Mouse (Mus musculus) cerebellum, postnatal 10 days (tissue): ENCODE data around the gene Dmwd.
A peak's percentile ranks its signal among the peaks of the same experiment; 100 is the strongest.

Experiments used
- DNase-seq, 2 experiments: peaks; one replicate each; pipeline ENCODE4 v3.0.0; 2021; ENCODE audit warnings: mixed read lengths in 2 of 2

Gene Dmwd

DNA sequence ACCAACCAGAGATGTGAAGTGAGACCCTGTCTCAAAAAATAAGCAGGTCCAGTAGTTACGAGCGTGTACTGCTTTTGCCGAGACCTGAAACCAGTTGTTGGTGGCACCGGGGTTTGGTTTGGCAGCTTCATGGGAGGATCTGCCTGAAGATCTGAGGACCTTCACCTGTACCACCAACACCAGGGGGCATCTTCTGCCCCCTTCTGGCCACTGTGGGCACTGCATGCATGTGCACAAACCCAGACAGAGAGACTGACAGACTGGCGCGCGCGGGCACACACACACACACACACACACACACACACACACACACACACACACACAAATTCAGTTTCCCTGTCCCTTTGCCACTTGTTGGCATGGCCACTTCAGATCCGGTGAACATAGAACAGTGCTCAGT, 2.5 kb upstream of the Dmwd start:
- DNase-seq, result peak; percentile 67 to 75

DNA sequence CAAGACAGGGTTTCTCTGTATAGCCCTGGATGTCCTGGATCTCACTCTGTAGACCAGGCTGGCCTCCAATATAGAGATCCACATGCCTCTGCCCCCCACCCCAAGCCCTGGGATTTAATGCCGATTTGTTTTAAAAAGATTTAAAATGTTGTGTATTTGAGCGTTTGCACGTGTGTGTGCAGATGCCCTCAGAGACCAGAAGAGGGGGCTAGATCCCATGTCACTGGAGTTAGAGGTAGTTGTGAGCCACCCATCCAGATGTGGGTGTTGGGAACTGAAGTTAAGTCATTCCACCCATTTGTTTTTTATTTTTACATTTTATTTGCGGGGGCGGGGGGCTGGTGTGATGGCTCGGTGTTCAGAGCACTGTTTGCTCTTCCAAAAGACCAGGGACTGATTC, 1.5 kb upstream of the Dmwd start:
- DNase-seq, result no peak

DNA sequence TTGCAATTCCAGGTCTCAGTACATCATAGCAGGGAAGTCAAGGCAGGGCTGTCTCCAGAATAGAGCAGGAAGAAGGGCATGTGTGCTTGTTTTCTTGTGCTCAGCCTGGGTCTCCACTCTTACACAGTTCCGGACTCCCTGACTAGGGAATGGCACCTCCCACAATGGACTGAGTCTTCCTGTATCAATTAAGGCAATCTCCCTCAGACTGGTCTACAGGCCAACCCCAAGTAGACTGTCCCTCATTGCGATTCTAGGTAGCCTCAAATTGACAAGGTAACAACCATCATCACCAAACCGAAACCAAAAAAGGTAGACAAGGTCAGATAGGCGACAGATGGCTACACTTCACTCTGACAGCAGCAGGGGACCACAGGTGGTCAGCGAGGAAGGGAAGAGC, 796 bp upstream of the Dmwd start:
- DNase-seq, result no peak

DNA sequence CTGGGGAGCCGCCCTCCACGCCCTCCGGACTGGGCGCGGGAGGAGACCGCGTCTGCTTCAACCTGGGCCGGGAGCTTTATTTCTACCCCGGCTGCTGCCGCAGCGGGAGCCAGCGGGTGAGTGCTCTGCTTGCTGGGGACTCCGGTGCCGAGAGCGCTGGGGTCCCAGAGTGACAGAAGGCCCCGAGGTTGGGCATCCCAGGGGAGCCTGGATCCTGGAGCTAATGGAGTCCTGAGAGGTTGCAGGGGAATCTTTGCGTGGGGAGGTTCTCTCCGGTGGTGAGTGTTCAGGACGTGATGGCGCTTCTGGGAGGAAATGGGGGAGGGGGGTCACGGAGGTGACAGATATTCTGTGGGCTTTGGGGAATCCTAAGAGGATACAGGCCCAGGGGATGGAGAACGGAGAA, 562 bp downstream of the Dmwd start:
- DNase-seq, result peak; percentile 53 to 62

DNA sequence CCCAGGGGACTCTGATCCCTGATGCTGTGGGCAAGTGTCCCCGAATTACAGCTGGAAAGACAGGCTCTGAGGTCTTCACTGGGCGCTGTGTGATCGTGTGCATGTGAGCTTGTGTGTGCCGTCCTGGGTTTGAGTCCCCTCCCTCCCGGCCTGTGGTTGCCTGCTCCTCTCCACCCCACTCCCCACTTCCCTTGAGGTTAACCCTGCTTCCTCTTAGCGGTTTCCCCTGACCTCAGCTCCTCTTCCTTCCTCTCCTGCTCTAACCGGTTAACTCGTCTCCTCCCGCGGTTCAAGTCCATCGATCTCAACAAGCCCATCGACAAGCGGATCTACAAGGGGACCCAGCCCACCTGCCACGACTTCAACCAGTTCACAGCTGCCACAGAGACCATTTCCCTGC, 1.7 kb downstream of the Dmwd start:
- no peak for DNase-seq

DNA sequence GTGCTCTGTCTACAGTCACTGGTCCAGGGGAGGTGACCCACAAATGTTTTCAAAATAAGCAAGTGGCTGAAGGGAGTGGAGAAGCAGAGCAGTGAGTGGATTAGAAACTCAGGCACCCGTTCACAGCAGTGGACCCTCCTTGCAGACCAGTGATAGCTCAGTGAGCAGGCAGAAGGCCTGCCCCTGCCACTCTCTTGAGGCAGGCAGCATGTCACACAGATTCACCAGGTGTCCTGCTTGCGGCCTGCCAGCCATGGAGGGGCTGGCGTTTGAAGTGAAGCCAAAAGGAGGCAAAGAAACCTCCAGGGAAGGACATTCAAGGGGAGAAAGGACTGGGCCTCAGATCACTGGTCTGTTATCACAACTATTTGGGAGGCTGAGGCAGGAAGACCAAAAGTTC, 2.7 kb downstream of the Dmwd start:
- DNase-seq, result peak in 1 of 2 experiments; percentile 10

DNA sequence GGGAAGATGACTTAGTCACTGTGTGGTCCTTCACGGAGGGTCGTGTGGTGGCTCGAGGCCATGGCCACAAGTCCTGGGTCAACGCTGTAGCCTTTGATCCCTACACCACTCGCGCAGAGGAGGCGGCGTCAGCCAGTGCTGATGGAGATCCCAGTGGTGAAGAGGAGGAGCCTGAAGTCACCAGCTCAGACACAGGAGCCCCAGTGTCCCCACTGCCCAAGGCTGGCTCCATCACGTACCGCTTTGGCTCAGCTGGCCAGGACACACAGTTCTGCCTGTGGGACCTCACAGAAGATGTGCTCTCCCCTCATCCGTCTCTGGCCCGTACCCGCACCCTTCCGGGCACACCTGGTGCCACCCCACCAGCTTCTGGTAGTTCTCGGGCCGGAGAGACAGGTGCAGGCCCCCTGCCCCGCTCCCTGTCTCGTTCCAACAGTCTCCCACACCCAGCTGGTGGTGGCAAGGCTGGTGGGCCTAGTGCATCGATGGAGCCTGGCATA, 4.5 kb downstream of the Dmwd start:
- no peak for DNase-seq

DNA sequence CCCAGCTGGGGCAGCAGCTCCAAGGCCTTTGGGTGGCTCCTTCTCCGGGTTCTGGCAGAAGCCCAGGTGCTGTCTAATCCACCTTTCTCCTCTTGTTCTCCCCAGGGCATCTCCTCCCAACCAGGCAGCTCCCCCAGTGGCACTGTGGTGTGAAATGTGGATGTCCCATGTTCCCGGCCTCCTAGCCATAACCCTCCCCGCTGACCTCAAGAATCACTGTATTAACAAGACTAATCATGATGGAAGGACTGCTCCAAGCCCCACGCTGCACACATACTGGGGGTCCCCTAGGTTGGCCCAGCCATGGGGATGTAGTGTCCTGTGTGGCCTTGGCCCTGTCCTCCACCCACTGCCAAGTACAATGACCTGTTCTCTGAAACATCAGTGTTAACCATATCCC, 6.1 kb downstream of the Dmwd start:
- peak in 1 of 2 experiments; percentile 13 for DNase-seq

DNA sequence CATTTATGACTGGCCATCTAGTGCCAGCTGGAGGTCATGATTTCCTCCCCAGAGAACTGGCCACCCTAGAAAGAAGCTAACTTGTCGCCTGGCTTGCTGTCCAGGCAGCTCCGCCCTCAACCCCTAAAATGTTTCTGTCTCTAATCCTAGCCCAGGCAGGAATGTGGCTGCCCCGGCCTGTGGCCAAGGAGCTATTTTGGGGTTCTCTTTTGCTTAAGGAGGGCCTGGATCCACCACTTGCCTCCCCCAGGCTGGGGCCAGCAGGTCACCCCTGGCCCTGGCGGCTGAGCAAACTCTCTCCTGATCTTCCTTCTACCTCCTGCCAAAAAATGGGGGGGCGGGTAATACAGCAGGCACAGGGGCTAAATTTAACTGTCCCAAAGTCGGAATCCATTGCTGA, 7.1 kb downstream of the Dmwd start:
- peak in 1 of 2 experiments; percentile 12 for DNase-seq

DNA sequence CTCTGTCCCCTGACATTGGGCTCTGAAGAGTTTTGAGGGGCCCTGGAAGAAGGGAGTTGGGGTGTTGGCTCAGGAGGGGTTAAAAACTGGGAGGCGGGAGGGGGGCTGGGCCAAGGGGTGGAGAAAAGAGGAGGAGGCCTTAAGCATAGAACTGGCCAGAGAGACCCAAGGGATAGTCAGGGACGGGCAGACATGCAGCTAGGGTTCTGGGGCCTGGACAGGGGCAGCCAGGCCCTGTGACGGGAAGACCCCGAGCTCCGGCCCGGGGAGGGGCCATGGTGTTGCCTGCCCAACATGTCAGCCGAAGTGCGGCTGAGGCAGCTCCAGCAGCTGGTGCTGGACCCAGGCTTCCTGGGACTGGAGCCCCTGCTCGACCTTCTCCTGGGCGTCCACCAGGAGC, 7.7 kb downstream of the Dmwd start, which contains the start of gene Dmpk:
TSS of gene Dmpk (plus strand) at position 149 of the 400 bp plus-strand sequence.
- DNase-seq, result peak in 1 of 2 experiments; percentile 10

DNA sequence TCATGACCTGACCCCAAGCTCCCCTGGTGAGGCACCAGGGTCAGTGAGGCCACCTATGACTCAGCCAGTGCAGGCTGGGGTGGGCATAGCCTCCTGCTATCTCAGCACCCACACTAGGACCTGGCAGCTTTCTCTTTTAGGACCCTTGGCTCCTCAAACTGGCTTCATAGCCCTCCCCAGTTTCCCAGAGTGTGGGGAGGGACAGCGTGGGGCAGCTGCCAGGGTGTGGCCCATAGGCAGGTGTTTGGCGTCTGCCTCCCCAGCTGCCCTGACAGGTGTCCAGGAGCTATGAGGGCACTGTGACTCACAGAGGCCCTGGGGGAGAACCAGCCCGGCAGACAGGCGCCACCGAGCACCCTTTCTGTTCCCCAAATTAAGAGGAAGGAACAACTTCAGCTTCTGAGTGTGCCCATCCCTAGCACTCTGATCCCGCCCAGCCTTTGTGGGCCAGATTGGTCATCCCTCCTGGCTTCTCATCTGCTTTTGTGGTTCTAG, 8.3 kb downstream of the Dmwd start:
- peak in 1 of 2 experiments; percentile 17 for DNase-seq

DNA sequence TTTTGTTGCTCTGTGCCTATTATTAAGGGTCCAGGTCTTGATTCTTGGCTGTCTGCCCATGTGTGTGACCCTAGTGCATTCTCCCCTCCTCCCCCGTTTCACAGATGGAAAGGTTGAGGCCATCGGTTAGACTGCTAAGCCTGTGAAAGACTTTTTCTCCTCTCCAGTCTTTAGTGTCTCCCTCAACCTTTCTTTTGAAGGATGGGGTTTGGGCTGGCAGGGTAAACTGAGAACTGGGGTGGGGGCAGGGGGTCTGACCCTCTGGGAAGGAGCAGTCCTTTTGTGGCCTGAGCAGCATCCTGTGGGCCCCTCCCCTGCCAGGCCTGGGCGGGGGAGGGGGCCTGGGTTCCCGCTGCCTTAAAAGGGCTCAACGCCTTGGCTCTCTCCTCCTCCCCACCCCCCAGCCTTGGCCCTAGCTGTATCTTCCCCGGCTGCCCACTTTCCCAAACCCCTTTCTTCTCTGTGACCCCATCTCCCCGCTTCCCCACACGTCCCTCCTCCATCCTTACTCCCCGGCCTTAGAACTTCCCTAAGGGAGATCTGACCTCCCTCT, 9.0 kb downstream of the Dmwd start:
- DNase-seq, result peak in 1 of 2 experiments; percentile 24

DNA sequence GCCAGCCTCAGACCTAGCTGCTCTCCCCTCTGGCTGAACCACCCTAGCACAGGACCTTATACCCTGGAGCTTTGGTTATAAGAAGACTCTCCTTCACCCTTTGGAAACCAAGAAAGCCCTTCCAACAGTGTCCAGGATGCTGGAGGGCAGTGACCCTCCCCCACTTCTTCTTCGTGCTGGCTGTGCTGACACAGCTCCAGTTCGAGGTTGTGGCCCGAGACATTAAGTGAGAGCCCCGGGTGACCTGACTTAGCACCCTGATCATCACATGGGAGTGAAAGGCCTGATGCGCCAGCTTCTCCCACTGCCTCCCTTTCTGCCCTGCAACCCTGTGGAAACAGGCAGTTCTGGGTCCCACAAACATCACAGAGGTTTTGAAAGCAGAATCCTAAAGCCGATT, 9.5 kb downstream of the Dmwd start:
- DNase-seq, result no peak

DNA sequence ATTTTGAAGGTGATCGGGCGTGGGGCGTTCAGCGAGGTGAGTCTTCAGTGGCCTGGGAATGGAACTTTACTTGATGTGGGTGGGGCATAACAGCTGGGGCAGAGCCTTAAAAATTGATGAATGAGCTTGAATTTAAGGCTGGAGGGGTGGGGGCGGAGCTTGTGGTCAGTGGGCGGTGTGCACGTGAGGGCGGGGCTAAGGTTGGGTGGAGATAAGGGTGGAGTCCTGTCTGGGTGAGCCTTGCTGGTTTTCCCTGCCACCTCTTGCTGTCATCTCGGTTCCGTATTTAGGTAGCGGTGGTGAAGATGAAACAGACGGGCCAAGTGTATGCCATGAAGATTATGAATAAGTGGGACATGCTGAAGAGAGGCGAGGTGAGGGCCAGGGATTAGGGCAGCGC, 10.0 kb downstream of the Dmwd start:
- peak in 1 of 2 experiments; percentile 40 for DNase-seq

DNA sequence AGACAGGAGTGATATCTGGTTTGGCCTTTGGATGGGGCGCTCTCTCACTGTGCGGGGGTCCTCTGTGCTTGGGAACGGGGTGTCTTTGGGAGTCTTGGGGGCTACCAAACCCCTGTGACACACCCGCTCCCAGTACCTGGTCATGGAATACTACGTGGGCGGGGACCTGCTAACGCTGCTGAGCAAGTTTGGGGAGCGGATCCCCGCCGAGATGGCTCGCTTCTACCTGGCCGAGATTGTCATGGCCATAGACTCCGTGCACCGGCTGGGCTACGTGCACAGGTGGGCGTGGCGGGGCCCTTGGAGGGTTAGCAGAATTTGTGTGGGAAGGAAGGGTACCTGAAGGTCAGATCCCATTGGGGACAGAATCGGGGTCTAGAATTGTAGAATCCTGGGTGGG, 10.7 kb downstream of the Dmwd start:
- peak in 1 of 2 experiments; percentile 14 for DNase-seq

DNA sequence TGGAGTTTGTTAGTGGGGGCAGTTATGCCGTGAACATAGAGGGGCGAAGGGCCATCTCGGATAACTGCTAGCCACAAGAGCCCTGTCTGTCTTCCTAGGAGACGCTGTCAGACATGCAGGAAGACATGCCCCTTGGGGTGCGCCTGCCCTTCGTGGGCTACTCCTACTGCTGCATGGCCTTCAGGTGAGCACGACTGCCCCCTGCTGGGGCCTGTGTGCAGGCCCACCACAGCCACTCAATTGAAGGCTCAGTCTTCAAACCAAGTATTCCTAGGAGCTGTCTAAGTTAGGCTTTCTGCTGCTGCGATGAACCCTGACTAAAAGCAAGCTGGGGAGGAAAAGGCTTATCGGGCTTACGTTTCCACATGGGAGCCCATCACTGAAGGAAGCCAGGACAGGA, 12.8 kb downstream of the Dmwd start:
- DNase-seq, result peak; percentile 74 to 79

DNA sequence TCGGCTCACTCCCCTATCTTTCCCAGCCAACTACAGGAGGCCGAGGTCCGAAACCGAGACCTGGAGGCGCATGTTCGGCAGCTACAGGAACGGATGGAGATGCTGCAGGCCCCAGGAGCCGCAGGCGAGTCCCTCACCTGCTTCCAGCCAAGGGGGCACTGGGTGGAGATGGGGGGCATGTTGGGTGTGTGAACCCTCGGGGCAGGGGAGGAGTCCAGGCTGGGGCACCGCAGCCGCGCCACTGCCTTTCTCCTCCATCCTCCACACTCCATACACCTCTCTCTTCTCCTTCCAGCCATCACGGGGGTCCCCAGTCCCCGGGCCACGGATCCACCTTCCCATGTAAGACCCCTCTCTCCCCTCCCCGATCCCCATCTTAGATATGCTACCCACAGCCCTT, 15.9 kb downstream of the Dmwd start:
- DNase-seq, result no peak

DNA sequence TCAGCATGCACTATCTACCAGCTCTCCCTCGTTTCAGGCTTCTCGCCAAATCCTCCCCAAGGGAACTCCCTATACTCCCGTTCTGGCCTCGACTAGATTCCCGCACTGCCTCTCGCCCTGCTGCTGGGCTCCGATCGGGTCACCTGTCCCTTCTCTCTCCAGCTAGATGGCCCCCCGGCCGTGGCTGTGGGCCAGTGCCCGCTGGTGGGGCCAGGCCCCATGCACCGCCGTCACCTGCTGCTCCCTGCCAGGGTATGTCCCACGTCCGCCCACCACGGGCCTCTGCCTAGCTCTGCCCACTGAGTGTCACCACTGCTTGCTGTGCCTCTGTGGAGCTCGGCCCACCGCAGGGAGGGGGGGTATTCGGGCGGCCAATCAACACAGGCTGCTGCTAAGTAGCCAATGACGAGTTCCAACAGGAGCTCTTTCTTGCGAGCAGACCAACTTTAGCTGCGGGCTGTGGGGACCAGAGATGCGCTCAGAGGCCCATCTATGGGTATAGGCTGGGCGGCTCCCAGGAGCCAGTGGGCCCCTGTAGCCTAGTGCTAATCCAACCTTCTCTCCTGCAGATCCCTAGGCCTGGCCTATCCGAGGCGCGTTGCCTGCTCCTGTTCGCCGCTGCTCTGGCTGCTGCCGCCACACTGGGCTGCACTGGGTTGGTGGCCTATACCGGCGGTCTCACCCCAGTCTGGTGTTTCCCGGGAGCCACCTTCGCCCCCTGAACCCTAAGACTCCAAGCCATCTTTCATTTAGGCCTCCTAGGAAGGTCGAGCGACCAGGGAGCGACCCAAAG, 16.6 kb downstream of the Dmwd start:
- peak; percentile 61 to 65 for DNase-seq

DNA sequence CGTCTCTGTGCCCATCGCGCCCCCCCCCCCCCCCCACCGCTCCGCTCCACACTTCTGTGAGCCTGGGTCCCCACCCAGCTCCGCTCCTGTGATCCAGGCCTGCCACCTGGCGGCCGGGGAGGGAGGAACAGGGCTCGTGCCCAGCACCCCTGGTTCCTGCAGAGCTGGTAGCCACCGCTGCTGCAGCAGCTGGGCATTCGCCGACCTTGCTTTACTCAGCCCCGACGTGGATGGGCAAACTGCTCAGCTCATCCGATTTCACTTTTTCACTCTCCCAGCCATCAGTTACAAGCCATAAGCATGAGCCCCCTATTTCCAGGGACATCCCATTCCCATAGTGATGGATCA, 17.1 kb downstream of the Dmwd start:
- peak; percentile 86 for DNase-seq

DNA sequence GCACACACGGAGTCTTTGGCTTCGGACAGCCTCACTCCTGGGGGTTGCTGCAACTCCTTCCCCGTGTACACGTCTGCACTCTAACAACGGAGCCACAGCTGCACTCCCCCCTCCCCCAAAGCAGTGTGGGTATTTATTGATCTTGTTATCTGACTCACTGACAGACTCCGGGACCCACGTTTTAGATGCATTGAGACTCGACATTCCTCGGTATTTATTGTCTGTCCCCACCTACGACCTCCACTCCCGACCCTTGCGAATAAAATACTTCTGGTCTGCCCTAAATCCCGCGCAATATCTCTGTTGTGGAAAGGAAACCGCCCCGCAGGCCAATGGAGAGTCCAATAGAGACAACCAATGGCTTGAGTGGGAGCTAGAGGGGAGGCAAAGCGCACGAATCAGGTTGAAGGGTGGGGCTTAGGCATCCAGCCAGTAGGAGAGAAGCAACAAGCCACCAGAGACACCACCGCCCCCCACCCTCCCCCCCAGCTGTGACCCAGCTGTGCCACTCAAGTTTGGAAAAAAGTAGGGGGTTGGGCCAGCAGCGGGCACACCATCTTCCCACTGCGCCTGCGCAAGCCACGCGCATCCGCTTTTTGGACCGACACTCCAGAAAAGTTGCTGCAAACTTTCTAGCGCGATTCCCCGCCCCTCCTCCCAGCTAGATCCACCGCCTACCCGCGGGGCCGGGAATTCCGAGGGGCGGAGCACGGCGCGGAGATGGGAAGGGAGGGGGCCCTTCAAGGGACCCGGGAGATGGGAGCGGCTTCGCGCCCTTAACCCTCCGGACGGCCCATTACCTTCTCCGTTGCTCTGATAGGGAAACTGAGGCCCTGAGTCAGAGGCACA, 17.7 kb downstream of the Dmwd start:
- DNase-seq, result peak; percentile 85

DNA sequence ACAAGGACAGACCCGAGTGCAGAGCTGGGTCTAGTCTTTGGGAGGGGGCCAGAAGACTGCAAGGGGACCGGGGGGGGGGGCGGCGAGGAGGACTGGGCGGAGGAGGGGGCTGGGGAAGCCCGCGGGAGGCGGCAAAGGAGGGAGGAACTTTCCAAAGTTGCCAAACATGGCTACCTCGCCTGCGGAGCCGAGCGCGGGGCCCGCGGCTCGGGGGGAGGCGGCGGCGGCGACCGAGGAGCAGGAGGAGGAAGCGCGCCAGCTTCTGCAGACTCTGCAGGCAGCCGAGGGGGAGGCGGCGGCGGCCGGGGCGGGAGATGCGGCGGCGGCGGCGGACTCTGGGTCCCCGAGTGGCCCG, 18.4 kb downstream of the Dmwd start, which contains the start of gene Six5:
TSS of gene Six5 (plus strand) at position 124 of the 355 bp plus-strand sequence.
- peak; percentile 57 to 59 for DNase-seq

DNA sequence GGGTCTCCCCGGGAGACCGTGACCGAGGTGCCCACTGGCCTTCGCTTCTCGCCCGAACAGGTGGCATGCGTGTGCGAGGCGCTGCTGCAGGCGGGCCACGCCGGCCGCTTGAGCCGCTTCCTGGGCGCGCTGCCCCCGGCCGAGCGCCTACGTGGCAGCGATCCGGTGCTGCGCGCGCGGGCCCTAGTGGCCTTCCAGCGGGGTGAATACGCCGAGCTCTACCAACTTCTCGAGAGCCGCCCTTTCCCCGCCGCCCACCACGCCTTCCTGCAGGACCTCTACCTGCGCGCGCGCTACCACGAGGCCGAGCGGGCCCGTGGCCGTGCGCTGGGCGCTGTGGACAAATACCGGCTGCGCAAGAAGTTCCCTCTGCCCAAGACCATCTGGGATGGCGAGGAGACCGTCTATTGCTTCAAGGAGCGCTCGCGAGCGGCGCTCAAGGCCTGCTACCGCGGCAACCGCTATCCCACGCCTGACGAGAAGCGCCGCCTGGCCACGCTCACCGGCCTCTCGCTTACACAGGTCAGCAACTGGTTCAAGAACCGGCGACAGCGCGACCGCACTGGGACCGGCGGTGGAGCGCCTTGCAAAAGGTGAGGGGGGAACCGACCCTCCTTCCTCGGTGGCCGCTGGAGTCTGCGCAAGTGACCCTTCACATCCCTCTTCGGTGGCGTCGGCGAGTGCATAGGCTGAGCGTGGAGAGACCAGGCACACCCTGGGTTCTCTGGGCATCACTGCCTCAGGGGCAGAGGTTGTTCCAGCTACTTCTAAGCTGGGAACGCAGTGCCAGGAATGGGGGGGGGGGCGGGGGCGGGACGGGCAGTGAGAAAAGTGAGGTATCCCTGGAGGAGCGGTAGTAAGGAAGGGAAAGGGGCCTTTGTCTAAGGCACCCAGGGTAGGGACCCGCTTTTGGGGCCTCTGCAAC, 19.1 kb downstream of the Dmwd start:
- peak; percentile 49 to 61 for DNase-seq
